ENCODE assay signal across 33 mouse cellular contexts in genomic region chr4:10550711-10551305, GRCm38 (mm10).
DNase-seq lines count a peak whose midpoint lies in the region; ATAC-seq lines count a peak whose summit lies in the region.
"Had no signal": no experiment of that assay in that cellular context is flagged by ENCODE, and none has a peak within 500 bp of the region (broad histone marks: within the 10 kb centered on the region; RNA-seq: fewer than 3 reads in every experiment).

No protein-coding gene starts in this region.

- ATAC-seq in forebrain, embryonic 11.5 days (replicated peaks; ENCODE audit: low FRiP score), result peak; percentile 63; the same call in 1 of the 2 replicates
- ATAC-seq in forebrain, embryonic 13.5 days, result no peak
- 0 out of 2 replicates have a peak, but pooled peaks have one; percentile 34 for ATAC-seq in midbrain, embryonic 13.5 days
- ATAC-seq: activated CD4-positive, CD25-positive, alpha-beta regulatory T cell, adult 4 months; CD4-positive, CD25-positive, alpha-beta regulatory T cell, adult 4 months; inflammation-experienced regulatory T-cells, adult 6 months had no signal

- no peaks in the 10 kb centered on the region for H3K27me3 ChIP-seq in forebrain, embryonic 11.5 days (ENCODE audit: control insufficient read depth, insufficient read depth, low read length)
- H3K27me3 ChIP-seq in forebrain, embryonic 13.5 days, result no peaks in the 10 kb centered on the region
- no peaks in the 10 kb centered on the region for H3K27me3 ChIP-seq in midbrain, embryonic 13.5 days
- H3K27me3 ChIP-seq: embryonic facial prominence, embryonic 13.5 days; hindbrain, embryonic 15.5 days; kidney, embryonic 15.5 days; neural tube, embryonic 13.5 days had no signal

- no peak overlapping the region for H3K9ac ChIP-seq in forebrain, embryonic 11.5 days (ENCODE audit: low read length)
- no peak overlapping the region for H3K9ac ChIP-seq in forebrain, embryonic 13.5 days
- H3K9ac ChIP-seq in midbrain, embryonic 13.5 days (replicated peaks), result no peak overlapping the region
- H3K9ac ChIP-seq: embryonic facial prominence, embryonic 13.5 days; hindbrain, embryonic 15.5 days; kidney, embryonic 15.5 days; liver, embryonic 14.5 days; neural tube, embryonic 13.5 days had no signal

- H3K4me3 ChIP-seq in forebrain, embryonic 11.5 days (ENCODE audit: low read depth, low read length), result no peak overlapping the region
- H3K4me3 ChIP-seq in forebrain, embryonic 13.5 days, result no peak overlapping the region
- H3K4me3 ChIP-seq in midbrain, embryonic 13.5 days (replicated peaks), result no peak overlapping the region
- H3K4me3 ChIP-seq: embryonic facial prominence, embryonic 13.5 days; erythroblast, embryonic 14.5 days; hindbrain, embryonic 10.5 days; hindbrain, embryonic 15.5 days; kidney, embryonic 15.5 days; left cerebral cortex, adult 2 months; myocyte; neural tube, embryonic 13.5 days had no signal

- intact Hi-C loops in left cerebral cortex, postnatal 25 days (cut with DNase I), result no loop called here
- intact Hi-C loops in left cerebral cortex, postnatal 36 days (cut with DNase I), result no loop called here

- DNase-seq in forebrain, embryonic 11.5 days (ENCODE audit: low spot score), result no peak
- DNase-seq in brain, adult 2 months (ENCODE audit: low read depth, low spot score), result peak; percentile 1
- peak; percentile 7 for DNase-seq in embryo, embryonic 9.5 days (ENCODE audit: extremely low spot score)
- DNase-seq in left cerebral cortex, postnatal 25 days (ENCODE audit: low spot score in 2 of 2), result no peak
- DNase-seq in left cerebral cortex, adult 11 months (ENCODE audit: low spot score), result no peak
- DNase-seq in left cerebral cortex, postnatal 36 days (ENCODE audit: low spot score in 2 of 2), result no peak
- DNase-seq: adrenal gland, adult 8-10 months; cerebellum, adult 11-12 months; cerebellum, postnatal 10 days; gastrocnemius, postnatal 14 days; heart, postnatal 14 days; kidney, adult 11 months; kidney, postnatal 25 days; left cerebral cortex, postnatal 4 days; liver; lung, adult 2 months; lung, postnatal 10 days; right cerebral cortex, postnatal 4 days; thymus, adult 2 months had no signal

- peak overlapping the region; percentile 18; the same call in 1 of the 2 replicates for H3K27ac ChIP-seq in forebrain, embryonic 11.5 days (ENCODE audit: low read depth, low read length)
- H3K27ac ChIP-seq in forebrain, embryonic 13.5 days, result no peak overlapping the region
- no peak overlapping the region for H3K27ac ChIP-seq in midbrain, embryonic 13.5 days
- H3K27ac ChIP-seq: embryonic facial prominence, embryonic 13.5 days; hindbrain, embryonic 10.5 days; hindbrain, embryonic 15.5 days; kidney, embryonic 15.5 days; left cerebral cortex, adult 2 months; liver, embryonic 14.5 days; neural tube, embryonic 13.5 days had no signal

- no peaks in the 10 kb centered on the region for H3K4me1 ChIP-seq in forebrain, embryonic 11.5 days (replicated peaks; ENCODE audit: control insufficient read depth, insufficient read depth, low read length)
- no peaks in the 10 kb centered on the region for H3K4me1 ChIP-seq in forebrain, embryonic 13.5 days
- H3K4me1 ChIP-seq in midbrain, embryonic 13.5 days (replicated peaks), result no peaks in the 10 kb centered on the region
- H3K4me1 ChIP-seq: embryonic facial prominence, embryonic 13.5 days; hindbrain, embryonic 10.5 days; hindbrain, embryonic 15.5 days; kidney, embryonic 15.5 days; neural tube, embryonic 13.5 days had no signal

- no peaks in the 10 kb centered on the region for H3K9me3 ChIP-seq in forebrain, embryonic 11.5 days (ENCODE audit: control insufficient read depth, low read length)
- H3K9me3 ChIP-seq in forebrain, embryonic 13.5 days (replicated peaks), result no peaks in the 10 kb centered on the region
- H3K9me3 ChIP-seq in midbrain, embryonic 13.5 days, result no peaks in the 10 kb centered on the region
- H3K9me3 ChIP-seq: embryonic facial prominence, embryonic 13.5 days; hindbrain, embryonic 10.5 days; hindbrain, embryonic 15.5 days; kidney, embryonic 15.5 days; neural tube, embryonic 13.5 days had no signal

- no peaks in the 10 kb centered on the region for H3K36me3 ChIP-seq in forebrain, embryonic 11.5 days (ENCODE audit: control insufficient read depth, insufficient read depth, low read length)
- H3K36me3 ChIP-seq in forebrain, embryonic 13.5 days (ENCODE audit: poor library complexity, severe bottlenecking), result no peaks in the 10 kb centered on the region
- no peaks in the 10 kb centered on the region for H3K36me3 ChIP-seq in midbrain, embryonic 13.5 days
- H3K36me3 ChIP-seq: embryonic facial prominence, embryonic 13.5 days; hindbrain, embryonic 10.5 days; hindbrain, embryonic 15.5 days; kidney, embryonic 15.5 days; neural tube, embryonic 13.5 days had no signal

- no peak overlapping the region for H3K4me2 ChIP-seq in forebrain, embryonic 11.5 days (ENCODE audit: low read depth, low read length, severe bottlenecking)
- no peak overlapping the region for H3K4me2 ChIP-seq in forebrain, embryonic 13.5 days
- H3K4me2 ChIP-seq in midbrain, embryonic 13.5 days (replicated peaks), result no peak overlapping the region
- H3K4me2 ChIP-seq: embryonic facial prominence, embryonic 13.5 days; hindbrain, embryonic 15.5 days; kidney, embryonic 15.5 days; neural tube, embryonic 13.5 days had no signal

- 12% methylated on average over 2 of the region's 2 CpGs for WGBS in forebrain, embryonic 11.5 days
- WGBS in forebrain, embryonic 13.5 days, result 2% methylated on average over 2 of the region's 2 CpGs
- WGBS in midbrain, embryonic 13.5 days, result 3% methylated on average over 2 of the region's 2 CpGs

Comparison
In these comparisons a context has a peak if more than half of its experiments do, and no peak if none do; other contexts are left out.
1. DNase-seq: peak in brain, adult 2 months (single experiment) and embryo, embryonic 9.5 days (single experiment); none in forebrain, embryonic 11.5 days (single experiment), left cerebral cortex, postnatal 25 days (0 of 2), left cerebral cortex, adult 11 months (single experiment) and left cerebral cortex, postnatal 36 days (0 of 2).